Mouse (Mus musculus): ENCODE measurements at regions not wholly inside any gene's neighbourhood (a gene's known extent, or its start where the extent isn't known, plus 50 kb on each side); places are given as distances from the start of the nearest gene placed in this dataset.

DNA sequence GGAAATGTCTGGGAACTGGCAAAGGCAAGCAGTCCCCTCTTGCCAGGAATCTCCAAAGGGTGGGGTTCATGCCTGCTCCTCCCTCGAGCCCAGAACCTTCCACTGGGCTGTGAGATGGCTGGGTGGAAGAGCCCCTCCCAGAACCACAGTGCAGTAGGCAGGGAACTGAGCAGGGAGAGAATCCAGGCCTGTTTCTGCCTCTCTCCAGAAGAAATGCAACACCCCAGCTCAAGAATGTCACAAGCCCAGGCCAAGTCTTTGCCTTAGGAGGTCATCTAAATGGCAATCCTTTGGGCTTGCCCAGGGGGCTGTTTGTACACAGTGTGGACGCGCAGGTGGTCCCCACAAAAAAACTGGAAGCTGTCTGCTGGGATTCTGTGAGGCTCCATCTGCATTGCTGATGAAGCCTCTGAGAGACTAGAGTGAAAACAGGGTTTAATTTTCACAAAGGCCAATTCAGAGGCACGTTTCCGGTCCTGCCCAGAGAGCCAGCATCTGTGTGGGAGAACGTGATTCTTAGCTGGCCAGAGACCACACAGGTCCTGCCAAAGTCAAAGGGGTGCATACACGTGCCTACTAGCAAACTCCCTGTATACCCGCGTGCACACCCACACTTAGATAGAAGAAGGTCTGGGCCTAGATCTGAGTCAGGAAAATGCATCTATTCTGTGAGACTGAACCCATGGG, 129.0 kb downstream of the Hmg20a start:
- no peak for DNase-seq (ENCODE audit: low spot score in 2 of 2)

DNA sequence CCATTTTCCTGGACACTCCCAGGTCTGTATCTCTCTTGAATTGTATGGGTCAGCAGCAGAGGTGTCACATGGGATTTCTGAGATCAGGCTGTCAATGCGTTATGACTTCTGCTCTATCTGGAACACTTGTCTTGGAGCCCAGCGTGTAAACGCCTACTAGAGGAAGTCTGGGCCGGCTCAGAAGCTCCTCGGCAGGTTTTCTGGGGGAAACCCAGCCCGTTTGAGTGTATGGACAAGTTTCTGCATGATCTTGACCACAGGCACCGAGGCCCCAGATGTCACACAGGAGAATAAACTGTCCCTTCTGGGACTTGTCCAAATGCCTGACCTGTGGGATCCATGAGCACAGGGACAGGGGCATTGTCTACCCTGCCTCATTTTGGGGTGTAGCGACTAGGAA, 131.4 kb downstream of the Hmg20a start:
- no peak for DNase-seq (ENCODE audit: low spot score in 2 of 2)

DNA sequence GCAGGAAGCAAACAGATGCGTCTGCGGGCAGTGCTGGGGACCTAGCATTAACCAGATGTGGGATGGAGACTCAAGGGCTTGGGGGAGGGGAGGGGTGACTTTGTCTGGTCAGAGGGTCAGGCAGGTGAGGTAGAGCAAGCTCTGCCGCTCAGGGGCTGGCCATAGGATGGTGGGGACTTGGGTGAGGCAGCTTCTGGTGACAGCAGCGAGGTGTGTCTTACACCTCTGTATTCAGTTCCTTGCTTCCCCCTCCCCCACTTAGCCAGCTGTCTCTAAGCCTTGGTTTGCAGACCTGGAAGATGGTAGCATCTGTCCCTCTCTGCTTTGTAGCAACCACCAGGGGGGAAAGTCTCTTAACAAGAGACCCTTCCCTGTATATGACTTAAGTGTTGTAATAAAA, 131.8 kb downstream of the Hmg20a start:
- no peak for DNase-seq (ENCODE audit: low spot score in 2 of 2)

- no peak for DNase-seq (ENCODE audit: low spot score in 2 of 2)
Measured at GRCm38 (mm10) chr9:56551376-56552186, 133.2 kb downstream of the Hmg20a start.

DNA sequence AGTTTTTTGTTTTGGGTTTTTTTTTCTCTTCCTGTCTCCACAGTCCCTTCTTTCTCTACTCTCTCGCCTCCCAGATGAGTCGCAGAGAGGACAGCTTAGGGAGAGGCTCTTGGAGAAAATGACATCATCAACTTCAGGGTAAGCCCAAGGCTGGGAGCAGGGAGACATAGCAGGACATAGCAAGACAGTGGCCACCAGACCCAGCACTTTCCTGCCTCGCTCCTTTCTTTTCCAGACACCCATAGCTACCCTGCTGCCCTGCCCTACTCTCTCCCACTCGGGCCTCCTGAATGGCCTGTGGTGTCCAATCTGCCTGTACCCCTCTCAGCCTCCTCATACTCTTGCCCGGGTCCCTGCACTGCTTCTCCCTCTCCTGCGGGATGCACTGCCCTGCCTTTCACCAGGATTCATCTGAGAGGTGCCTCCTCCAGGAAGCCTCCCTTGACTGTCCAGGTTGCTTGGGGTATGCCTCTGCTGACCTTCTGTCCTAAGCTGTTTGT, 133.8 kb downstream of the Hmg20a start:
- DNase-seq (ENCODE audit: low spot score in 2 of 2) = no peak

- DNase-seq (ENCODE audit: low spot score in 2 of 2) = peak in 1 of 2 experiments; percentile 56
Measured at GRCm38 (mm10) chr9:56552766-56553165, 134.4 kb downstream of the Hmg20a start.

- DNase-seq (ENCODE audit: low spot score in 2 of 2) = no peak
Measured at GRCm38 (mm10) chr9:56553626-56554025, 135.2 kb downstream of the Hmg20a start.

DNA sequence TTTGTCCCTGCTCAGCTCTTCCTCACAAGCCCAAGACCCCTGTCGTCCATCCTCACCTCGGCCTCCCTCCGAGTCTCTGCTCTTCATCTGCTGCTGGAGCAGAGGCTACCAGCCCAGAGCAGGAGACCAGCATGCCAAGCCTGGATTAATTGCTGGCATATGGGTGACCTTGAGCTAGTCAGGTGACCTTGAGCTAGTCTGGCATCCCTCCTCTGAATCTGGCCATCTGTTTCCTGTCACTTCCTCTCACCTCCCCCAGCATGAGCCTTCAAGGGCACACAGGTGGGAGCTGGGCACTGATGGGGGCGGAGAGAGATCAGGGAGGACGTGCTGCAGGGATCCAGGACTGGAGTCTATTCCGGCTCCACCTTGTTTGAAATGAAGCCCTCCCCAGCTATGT, 135.7 kb downstream of the Hmg20a start:
- no peak for DNase-seq (ENCODE audit: low spot score in 2 of 2)

DNA sequence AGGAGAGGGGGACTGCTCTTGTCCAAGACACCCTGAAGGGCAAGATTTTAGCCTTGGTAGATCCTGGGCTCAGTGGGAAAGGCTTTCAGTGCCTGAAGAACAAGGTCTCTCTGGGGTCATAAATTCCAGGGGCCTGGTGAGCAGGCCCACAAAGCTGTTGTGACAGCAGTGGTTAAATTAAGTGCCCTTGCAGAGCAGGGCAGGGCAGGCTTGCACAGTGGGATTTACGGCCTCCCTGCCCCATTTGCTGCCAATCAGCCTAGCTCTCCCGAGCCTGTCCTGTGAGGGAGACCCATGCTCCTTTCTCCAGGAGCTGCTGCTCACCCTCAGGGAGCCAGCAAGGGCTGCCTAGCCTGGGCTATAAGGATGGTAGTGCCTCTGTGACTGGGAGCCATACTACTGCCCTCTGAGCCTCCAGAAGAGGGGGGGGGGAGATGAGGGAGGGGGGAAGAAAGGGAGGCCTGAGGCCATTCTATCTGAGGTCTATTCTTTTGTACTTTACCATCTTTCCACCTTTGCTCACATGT, 141.3 kb downstream of the Hmg20a start:
- DNase-seq (ENCODE audit: low spot score in 2 of 2) = no peak

GRCm38 (mm10) chr9:56562440-56562839, 144.0 kb downstream of the Hmg20a start:
- no peak for DNase-seq (ENCODE audit: low spot score in 2 of 2)

- DNase-seq (ENCODE audit: low spot score in 2 of 2) = no peak
Measured at GRCm38 (mm10) chr9:56564048-56564737, 145.8 kb downstream of the Hmg20a start.
